Mouse (Mus musculus): ENCODE data around the gene Fam83f. TPM values are rescaled to one million over a fixed set of nuclear protein-coding genes. Genes with fewer than 3 reads are reported as not detected.

Gene Fam83f
- polyA plus RNA-seq, 1 experiment: 0.01 TPM

- TF ChIP-seq FOSL1 (IDR thresholded peaks at IDR 0.05; ENCODE audit: insufficient read depth, low read length, poor library complexity, severe bottlenecking): no peak
- TF ChIP-seq CTCF (IDR thresholded peaks at IDR 0.05; ENCODE audit: control insufficient read depth, insufficient read depth, insufficient read length): no peak
- no peak for TF ChIP-seq CEBPB (IDR thresholded peaks at IDR 0.05; ENCODE audit: low read depth)
- TF ChIP-seq MAX (IDR thresholded peaks at IDR 0.05): no peak
- no peak for TF ChIP-seq MYOD1 (IDR thresholded peaks at IDR 0.05; ENCODE audit: control insufficient read depth, insufficient read length, low read depth)
- TF ChIP-seq MYOG (IDR thresholded peaks at IDR 0.05; ENCODE audit: control insufficient read depth, extremely low read depth, insufficient read length): no peak
- TF ChIP-seq USF1 (IDR thresholded peaks at IDR 0.05; ENCODE audit: low read depth): no peak
- H3K79me3 ChIP-seq (ENCODE audit: low read depth): no peaks in the 10 kb centered on the region
- no peaks in the 10 kb centered on the region for H3K36me3 ChIP-seq (ENCODE audit: control insufficient read depth, insufficient read depth)
- no peak overlapping the region for H3K4me3 ChIP-seq (ENCODE audit: insufficient read depth, poor library complexity, severe bottlenecking)
- H3K79me2 ChIP-seq (ENCODE audit: control insufficient read depth, insufficient read depth): no peaks in the 10 kb centered on the region
- H3ac ChIP-seq (ENCODE audit: control insufficient read depth, insufficient read length, low read depth): no peak overlapping the region
- H3K27me3 ChIP-seq (ENCODE audit: control insufficient read depth, insufficient read depth, insufficient read length): no peaks in the 10 kb centered on the region
These were observed 29.8 kb upstream of the Fam83f start for GRCm38 (mm10) chr15:80641702-80642435.

- TF ChIP-seq CEBPB (IDR thresholded peaks at IDR 0.05; ENCODE audit: low read depth): no peak
- no peak for TF ChIP-seq MAX (IDR thresholded peaks at IDR 0.05)
- TF ChIP-seq USF1 (IDR thresholded peaks at IDR 0.05; ENCODE audit: low read depth): no peak
- TF ChIP-seq FOSL1 (IDR thresholded peaks at IDR 0.05; ENCODE audit: insufficient read depth, low read length, poor library complexity, severe bottlenecking): no peak
- no peak for TF ChIP-seq MYOG (IDR thresholded peaks at IDR 0.05; ENCODE audit: control insufficient read depth, extremely low read depth, insufficient read length)
- TF ChIP-seq MYOD1 (IDR thresholded peaks at IDR 0.05; ENCODE audit: control insufficient read depth, insufficient read length, low read depth): no peak
- no peak for TF ChIP-seq CTCF (IDR thresholded peaks at IDR 0.05; ENCODE audit: control insufficient read depth, insufficient read depth, insufficient read length)
- Histone ChIP-seq H3K27me3 (ENCODE audit: control insufficient read depth, insufficient read depth, insufficient read length) (no peaks in the 10 kb centered on the region), H3K79me2 (ENCODE audit: control insufficient read depth, insufficient read depth) (no peaks in the 10 kb centered on the region), H3K79me3 (ENCODE audit: low read depth) (no peaks in the 10 kb centered on the region), H3K4me3 (ENCODE audit: insufficient read depth, poor library complexity, severe bottlenecking) (no peak overlapping the region), H3K36me3 (ENCODE audit: control insufficient read depth, insufficient read depth) (no peaks in the 10 kb centered on the region), H3ac (ENCODE audit: control insufficient read depth, insufficient read length, low read depth) (no peak overlapping the region)
These were observed 26.4 kb upstream of the Fam83f start for GRCm38 (mm10) chr15:80645006-80645797.

- no peaks in the 10 kb centered on the region for H3K36me3 ChIP-seq (ENCODE audit: control insufficient read depth, insufficient read depth)
- no peaks in the 10 kb centered on the region for H3K79me3 ChIP-seq (ENCODE audit: low read depth)
- no peaks in the 10 kb centered on the region for H3K27me3 ChIP-seq (ENCODE audit: control insufficient read depth, insufficient read depth, insufficient read length)
- no peak for TF ChIP-seq USF1 (IDR thresholded peaks at IDR 0.05; ENCODE audit: low read depth)
- no peak for TF ChIP-seq FOSL1 (IDR thresholded peaks at IDR 0.05; ENCODE audit: insufficient read depth, low read length, poor library complexity, severe bottlenecking)
- TF ChIP-seq CEBPB (IDR thresholded peaks at IDR 0.05; ENCODE audit: low read depth): no peak
- no peak for TF ChIP-seq MAX (IDR thresholded peaks at IDR 0.05)
- TF ChIP-seq MYOG (IDR thresholded peaks at IDR 0.05; ENCODE audit: control insufficient read depth, extremely low read depth, insufficient read length): no peak
- TF ChIP-seq MYOD1 (IDR thresholded peaks at IDR 0.05; ENCODE audit: control insufficient read depth, insufficient read length, low read depth): no peak
- TF ChIP-seq CTCF (IDR thresholded peaks at IDR 0.05; ENCODE audit: control insufficient read depth, insufficient read depth, insufficient read length): no peak
- peak overlapping the region; percentile 36 for H3ac ChIP-seq (ENCODE audit: control insufficient read depth, insufficient read length, low read depth)
- H3K79me2 ChIP-seq (ENCODE audit: control insufficient read depth, insufficient read depth): no peaks in the 10 kb centered on the region
- H3K4me3 ChIP-seq (ENCODE audit: insufficient read depth, poor library complexity, severe bottlenecking): no peak overlapping the region
These were observed 22.6 kb upstream of the Fam83f start for GRCm38 (mm10) chr15:80648977-80649606.

GRCm38 (mm10) chr15:80650412-80650811 lies 21.2 kb upstream of the Fam83f start:
- no peaks in the 10 kb centered on the region for H3K27me3 ChIP-seq (ENCODE audit: control insufficient read depth, insufficient read depth, insufficient read length)
- no peaks in the 10 kb centered on the region for H3K79me3 ChIP-seq (ENCODE audit: low read depth)
- H3K4me3 ChIP-seq (ENCODE audit: insufficient read depth, poor library complexity, severe bottlenecking): no peak overlapping the region
- H3K36me3 ChIP-seq (ENCODE audit: control insufficient read depth, insufficient read depth): no peaks in the 10 kb centered on the region
- no peaks in the 10 kb centered on the region for H3K79me2 ChIP-seq (ENCODE audit: control insufficient read depth, insufficient read depth)
- no peak for TF ChIP-seq FOSL1 (IDR thresholded peaks at IDR 0.05; ENCODE audit: insufficient read depth, low read length, poor library complexity, severe bottlenecking)
- no peak for TF ChIP-seq CEBPB (IDR thresholded peaks at IDR 0.05; ENCODE audit: low read depth)
- no peak for TF ChIP-seq MYOG (IDR thresholded peaks at IDR 0.05; ENCODE audit: control insufficient read depth, extremely low read depth, insufficient read length)
- no peak for TF ChIP-seq MYOD1 (IDR thresholded peaks at IDR 0.05; ENCODE audit: control insufficient read depth, insufficient read length, low read depth)
- TF ChIP-seq USF1 (IDR thresholded peaks at IDR 0.05; ENCODE audit: low read depth): no peak
- no peak for TF ChIP-seq CTCF (IDR thresholded peaks at IDR 0.05; ENCODE audit: control insufficient read depth, insufficient read depth, insufficient read length)
- TF ChIP-seq MAX (IDR thresholded peaks at IDR 0.05): no peak
- no peak overlapping the region for H3ac ChIP-seq (ENCODE audit: control insufficient read depth, insufficient read length, low read depth)

- no peak overlapping the region for H3K4me3 ChIP-seq (ENCODE audit: insufficient read depth, poor library complexity, severe bottlenecking)
- no peak for TF ChIP-seq CTCF (IDR thresholded peaks at IDR 0.05; ENCODE audit: control insufficient read depth, insufficient read depth, insufficient read length)
- no peak for TF ChIP-seq USF1 (IDR thresholded peaks at IDR 0.05; ENCODE audit: low read depth)
- no peak for TF ChIP-seq CEBPB (IDR thresholded peaks at IDR 0.05; ENCODE audit: low read depth)
- no peak for TF ChIP-seq MAX (IDR thresholded peaks at IDR 0.05)
- peak; percentile 69 for TF ChIP-seq FOSL1 (IDR thresholded peaks at IDR 0.05; ENCODE audit: insufficient read depth, low read length, poor library complexity, severe bottlenecking)
These were observed 17.8 kb upstream of the Fam83f start for GRCm38 (mm10) chr15:80653865-80654264.

More at GRCm38 (mm10) chr15:80653865-80654264, 17.8 kb upstream of the Fam83f start:
- Histone ChIP-seq H3ac (ENCODE audit: control insufficient read depth, insufficient read length, low read depth) (no peak overlapping the region), H3K27me3 (ENCODE audit: control insufficient read depth, insufficient read depth, insufficient read length) (no peaks in the 10 kb centered on the region), H3K79me2 (ENCODE audit: control insufficient read depth, insufficient read depth) (no peaks in the 10 kb centered on the region), H3K36me3 (ENCODE audit: control insufficient read depth, insufficient read depth) (no peaks in the 10 kb centered on the region), H3K79me3 (ENCODE audit: low read depth) (no peaks in the 10 kb centered on the region)
